Mouse (Mus musculus) midbrain, postnatal 0 days (tissue): ENCODE measurements at regions not wholly inside any gene's neighbourhood (a gene's known extent, or its start where the extent isn't known, plus 50 kb on each side); places are given as distances from the start of the nearest gene placed in this dataset.
A peak's percentile ranks its signal among the peaks of the same experiment; 100 is the strongest.

Experiments used
- ATAC-seq: fragments of 200-750 bp; cut with Nextera tagmentation; 2 replicates; pipeline ENCODE4 v1.8.0; 2017; ENCODE audit warnings: moderate number of reproducible peaks, mild to moderate bottlenecking, moderate TSS enrichment, moderate library complexity; ENCODE audit not compliant: low FRiP score
- DNase-seq: peaks from one replicate; pipeline ENCODE4 v3.0.0-alpha.2; 2015; ENCODE audit warnings: low spot score
- H3K27ac ChIP-seq: fragments of 300-500 bp; sonication (generic); 2 replicates; pipeline ENCODE4 v1.5.1; 2014; ENCODE audit warnings: low read depth, mild to moderate bottlenecking, low read length, mixed read lengths
- H3K27me3 ChIP-seq: fragments of 300-500 bp; sonication (generic); 2 replicates; pipeline ENCODE4 v1.6.1; 2014; ENCODE audit warnings: low read length, control low read depth, mixed read lengths; ENCODE audit not compliant: insufficient read depth
- H3K36me3 ChIP-seq: fragments of 300-500 bp; sonication (generic); 2 replicates; pipeline ENCODE4 v1.6.1; 2014; ENCODE audit warnings: low read length, control low read depth, mixed read lengths; ENCODE audit not compliant: insufficient read depth
- H3K4me1 ChIP-seq: fragments of 300-500 bp; sonication (generic); 2 replicates; pipeline ENCODE4 v1.6.1; 2014; ENCODE audit warnings: mild to moderate bottlenecking, control low read depth, antibody characterized with exemption, low read length, mixed read lengths; ENCODE audit not compliant: insufficient read depth
- H3K4me2 ChIP-seq: fragments of 300-500 bp; sonication (generic); 2 replicates; pipeline ENCODE4 v1.6.1; 2014; ENCODE audit warnings: low read depth, mild to moderate bottlenecking, low read length, mixed read lengths; ENCODE audit not compliant: poor library complexity, severe bottlenecking
- H3K4me3 ChIP-seq: fragments of 300-500 bp; sonication (generic); 2 replicates; pipeline ENCODE4 v1.5.1; 2014; ENCODE audit warnings: low read depth, mild to moderate bottlenecking, low read length, moderate library complexity
- H3K9ac ChIP-seq: fragments of 300-500 bp; sonication (generic); replicated peaks from 2 replicates; pipeline ENCODE4 v1.6.1; 2014; ENCODE audit warnings: mild to moderate bottlenecking, low read length, moderate library complexity, mixed read lengths; ENCODE audit not compliant: poor library complexity, severe bottlenecking
- H3K9me3 ChIP-seq: fragments of 300-500 bp; sonication (generic); 2 replicates; pipeline ENCODE4 v1.6.1; 2016; ENCODE audit warnings: low read length, control low read depth
- CTCF ChIP-seq: IDR thresholded peaks from 2 replicates; pipeline ENCODE4 v1.5.1; 2016; ENCODE audit warnings: antibody characterized with exemption, mild to moderate bottlenecking
- WGBS: fragments of 180-500 bp; shearing (Covaris S2); extraction: QIAGEN DNeasy Blood & Tissue Kit; methylation state at CpG from one replicate; pipeline ENCODE4 v1.1.7; 2014; 5-methylcytosine and 5-hydroxymethylcytosine counted together

DNA sequence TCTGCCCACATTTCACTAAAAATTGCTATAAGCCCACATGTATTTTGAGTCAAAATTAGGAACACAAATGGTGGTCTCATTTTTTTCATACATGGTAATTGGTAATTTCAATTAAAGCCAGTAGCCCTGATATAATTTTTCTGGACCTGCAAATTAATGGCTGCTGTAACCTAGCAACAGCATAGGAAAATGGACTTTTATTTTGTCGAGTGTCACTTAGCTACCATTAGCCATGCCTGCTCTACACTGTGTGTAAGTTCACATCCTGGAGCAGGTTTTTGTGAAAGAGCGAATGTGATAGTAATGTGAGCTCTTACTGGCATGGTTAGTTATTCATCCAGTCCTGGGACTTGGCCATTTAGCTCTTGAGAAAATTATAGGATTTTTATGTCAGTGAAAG, 285.6 kb downstream of the Cmpk2 start:
- WGBS, result 53% methylated on average over 2 of the region's 2 CpGs
- no peaks in the 10 kb centered on the region for H3K36me3 ChIP-seq
- no peak for ATAC-seq
- TF ChIP-seq CTCF, result no peak
- H3K9me3 ChIP-seq, result no peaks in the 10 kb centered on the region
- no peak overlapping the region for H3K27ac ChIP-seq
- H3K4me1 ChIP-seq, result no peaks in the 10 kb centered on the region
- no peak overlapping the region for H3K4me2 ChIP-seq
- H3K27me3 ChIP-seq, result no peaks in the 10 kb centered on the region
- H3K9ac ChIP-seq, result no peak overlapping the region
- DNase-seq, result no peak
- H3K4me3 ChIP-seq, result no peak overlapping the region

DNA sequence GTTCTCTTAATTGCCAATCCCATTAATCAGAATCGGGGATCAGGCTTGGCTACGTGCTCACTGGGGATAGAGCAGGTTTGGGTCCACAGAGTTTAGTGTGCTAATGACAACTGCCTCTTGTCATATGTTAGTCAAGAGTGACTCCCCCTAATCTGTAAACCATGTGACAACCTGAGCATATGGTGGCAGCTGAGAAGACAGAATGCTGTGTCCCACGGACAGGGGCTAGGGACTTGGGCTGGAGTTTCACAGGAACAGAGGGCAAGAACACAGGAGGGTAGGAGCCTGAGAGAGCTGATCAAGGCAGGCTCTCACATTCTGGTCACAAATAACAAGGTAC, 265.5 kb downstream of the Cmpk2 start:
- ATAC-seq, result no peak
- DNase-seq, result no peak
- 35% methylated on average over 3 of the region's 3 CpGs for WGBS
- no peaks in the 10 kb centered on the region for H3K9me3 ChIP-seq
- H3K4me2 ChIP-seq, result no peak overlapping the region
- no peak for TF ChIP-seq CTCF
- peaks cover 4% of the 10 kb centered on the region; the same call in 1 of the 2 replicates for H3K4me1 ChIP-seq
- no peak overlapping the region for H3K9ac ChIP-seq
- no peaks in the 10 kb centered on the region for H3K27me3 ChIP-seq
- no peaks in the 10 kb centered on the region for H3K36me3 ChIP-seq
- no peak overlapping the region for H3K27ac ChIP-seq
- H3K4me3 ChIP-seq, result no peak overlapping the region

DNA sequence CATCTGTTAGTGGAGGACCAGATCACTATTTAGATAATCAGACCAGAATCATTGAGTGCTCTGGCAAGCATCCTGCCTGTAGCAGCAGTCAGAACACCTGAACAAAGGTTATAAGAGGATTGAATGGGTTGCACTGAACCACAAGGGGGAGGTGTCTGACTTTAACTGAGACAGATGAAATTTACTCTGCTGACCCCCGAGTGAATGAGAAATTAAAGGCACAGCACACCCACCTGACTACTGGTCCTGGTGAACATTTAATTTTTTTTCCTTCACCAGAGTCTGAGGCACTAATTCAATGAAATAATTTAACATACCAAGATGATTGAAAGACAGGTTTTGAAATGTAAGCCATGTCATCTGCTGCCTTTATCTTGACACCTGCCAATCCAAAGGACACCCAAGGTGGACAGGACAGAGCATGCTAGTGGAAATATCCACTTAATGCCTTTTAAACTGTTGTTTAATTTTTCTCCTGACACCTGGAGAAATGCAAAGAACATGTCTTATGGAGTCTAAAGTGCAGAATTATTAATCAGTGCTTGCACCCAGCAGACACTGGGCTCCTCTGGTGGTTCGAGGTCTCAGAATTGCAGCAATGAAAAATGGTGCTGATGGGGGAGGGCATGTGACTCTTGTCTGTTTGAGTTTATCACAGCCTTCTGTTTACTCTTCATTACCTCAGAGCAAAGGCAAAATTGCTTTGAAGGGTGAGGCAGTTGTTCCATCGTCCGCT, 265.0 kb downstream of the Cmpk2 start:
- 0 out of 2 replicates have a peak, but pooled peaks have one; percentile 34 for ATAC-seq
- Histone ChIP-seq H3K9me3 (no peaks in the 10 kb centered on the region), H3K27me3 (no peaks in the 10 kb centered on the region), H3K4me2 (no peak overlapping the region), H3K4me3 (no peak overlapping the region), H3K4me1 (peaks cover 4% of the 10 kb centered on the region; the same call in 1 of the 2 replicates), H3K36me3 (no peaks in the 10 kb centered on the region), H3K27ac (no peak overlapping the region), H3K9ac (no peak overlapping the region)
- TF ChIP-seq CTCF, result peak; percentile 82
- peak; percentile 83 for DNase-seq
- WGBS, result 32% methylated on average over 4 of the region's 4 CpGs

DNA sequence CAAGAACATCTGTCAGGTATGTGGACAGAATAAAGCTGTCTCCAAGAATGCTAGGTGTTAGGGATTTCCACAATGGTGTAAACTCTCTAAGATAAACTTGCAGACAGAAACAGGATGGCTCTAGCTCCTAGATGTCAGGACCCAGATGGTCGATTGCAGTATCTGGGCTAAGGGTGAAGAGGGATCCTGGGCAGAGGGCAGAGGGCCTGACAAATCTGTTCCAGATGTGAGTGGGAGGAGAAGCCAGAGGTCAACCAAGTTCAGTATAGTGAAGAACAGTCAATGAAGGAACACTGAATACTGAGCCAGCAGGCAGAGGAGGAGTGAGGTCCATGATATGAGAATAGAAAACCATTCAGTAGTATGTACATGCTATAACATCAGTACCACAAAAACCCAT, 254.4 kb downstream of the Cmpk2 start:
- H3K9ac ChIP-seq, result no peak overlapping the region
- H3K27ac ChIP-seq, result no peak overlapping the region
- no peak overlapping the region for H3K4me3 ChIP-seq
- no peaks in the 10 kb centered on the region for H3K9me3 ChIP-seq
- no peaks in the 10 kb centered on the region for H3K4me1 ChIP-seq
- no peak for TF ChIP-seq CTCF
- no peak for DNase-seq
- no peak overlapping the region for H3K4me2 ChIP-seq
- H3K36me3 ChIP-seq, result no peaks in the 10 kb centered on the region
- no peaks in the 10 kb centered on the region for H3K27me3 ChIP-seq
- 81% methylated on average over 1 of the region's 1 CpGs for WGBS
- no peak for ATAC-seq

DNA sequence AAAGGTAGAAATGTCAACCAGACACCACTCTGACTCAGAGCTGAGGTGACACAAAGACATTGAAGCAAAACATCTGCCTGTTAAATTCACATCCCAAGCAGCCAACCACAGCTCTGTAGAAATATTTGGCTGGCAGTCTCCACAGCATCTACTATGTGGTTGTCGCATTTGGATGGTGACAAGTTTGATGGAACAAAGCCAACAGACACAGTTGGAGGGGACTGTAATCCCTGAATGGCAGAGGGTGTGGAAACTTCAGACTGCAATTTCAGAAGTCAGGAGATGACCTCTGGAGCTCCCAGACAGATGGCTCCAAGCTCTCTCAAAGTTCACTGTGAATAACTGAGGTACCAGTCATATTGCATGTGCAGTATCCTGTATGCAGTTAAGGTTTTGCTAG, 229.8 kb downstream of the Cmpk2 start:
- Histone ChIP-seq H3K36me3 (no peaks in the 10 kb centered on the region), H3K4me2 (no peak overlapping the region), H3K9ac (no peak overlapping the region), H3K4me1 (no peaks in the 10 kb centered on the region), H3K4me3 (no peak overlapping the region), H3K9me3 (no peaks in the 10 kb centered on the region), H3K27ac (no peak overlapping the region), H3K27me3 (no peaks in the 10 kb centered on the region)
- DNase-seq (peak; percentile 14), ATAC-seq (no peak)
- WGBS, result 67% methylated on average over 1 of the region's 1 CpGs
- TF ChIP-seq CTCF, result no peak

DNA sequence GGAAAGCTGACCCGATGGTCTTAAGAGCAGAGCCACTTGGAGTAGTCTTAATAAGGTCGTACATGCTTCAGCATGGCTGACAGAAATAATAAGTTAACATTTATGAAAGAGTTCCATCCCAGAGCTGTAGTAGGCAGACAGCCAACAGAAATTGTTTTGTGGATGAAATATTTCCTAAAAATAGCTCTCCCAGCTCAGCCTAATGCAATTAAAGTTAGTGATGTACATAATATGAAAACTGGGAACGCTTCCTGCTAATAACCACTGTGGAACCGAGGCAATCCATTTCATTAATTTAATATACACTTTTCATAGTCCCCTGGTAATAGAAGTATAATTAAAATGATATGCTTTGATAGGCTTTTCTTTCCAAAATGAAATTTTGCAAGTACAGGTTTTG, 219.0 kb downstream of the Cmpk2 start:
- H3K27me3 ChIP-seq, result no peaks in the 10 kb centered on the region
- H3K4me2 ChIP-seq, result no peak overlapping the region
- H3K9ac ChIP-seq, result no peak overlapping the region
- H3K27ac ChIP-seq, result no peak overlapping the region
- H3K9me3 ChIP-seq, result no peaks in the 10 kb centered on the region
- 60% methylated on average over 4 of the region's 4 CpGs for WGBS
- no peaks in the 10 kb centered on the region for H3K4me1 ChIP-seq
- no peak for ATAC-seq
- H3K36me3 ChIP-seq, result no peaks in the 10 kb centered on the region
- no peak for TF ChIP-seq CTCF
- DNase-seq, result peak; percentile 61
- H3K4me3 ChIP-seq, result no peak overlapping the region
